Mouse (Mus musculus): ENCODE results near the gene Ssr3. TPM values are rescaled to one million over a fixed set of nuclear protein-coding genes. Genes with fewer than 3 reads are reported as not detected.
"Not testable (repeated sequence)": the region's sequence is repeated elsewhere in the genome, so short reads cannot be mapped to it uniquely, and the experiment has no call there.

Ssr3 gene
- total RNA-seq, 2 experiments from 2014 or later = 82.2 to 89.7 TPM

GRCm38 (mm10) chr3:65396835-65397504 lies 4.5 kb upstream of the Ssr3 start:
- DNase-seq (ENCODE audit: extremely low spot score in 1 of 2, low spot score in 2 of 2) = no peak
- TF ChIP-seq CTCF (IDR thresholded peaks at IDR 0.05) = no peak
- intact Hi-C loops (cut with DNase I) = no loop called here
- no peak overlapping the region for H3K4me3 ChIP-seq
- no peak overlapping the region for H3K27ac ChIP-seq

DNA sequence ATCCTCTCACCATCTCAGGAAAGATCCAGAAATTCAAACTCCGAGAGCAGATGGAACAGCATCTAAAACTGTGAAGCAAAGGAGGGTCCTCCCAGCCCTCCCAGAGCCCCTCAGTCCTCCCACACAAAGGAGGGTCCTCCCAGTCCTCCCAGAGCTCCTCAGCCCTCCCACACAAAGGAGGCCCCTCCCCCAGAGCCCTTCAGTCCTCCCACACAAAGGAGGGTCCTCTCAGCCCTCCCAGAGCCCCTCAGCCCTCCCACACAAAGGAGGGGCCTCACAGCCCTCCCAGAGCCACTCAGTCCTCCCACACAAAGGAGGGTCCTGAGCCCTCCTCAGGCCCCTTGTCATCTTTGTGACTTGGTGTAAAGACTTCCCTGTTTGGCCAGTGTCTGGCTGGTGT lies 2.7 kb upstream of the Ssr3 start:
- DNase-seq (ENCODE audit: extremely low spot score in 1 of 2, low spot score in 2 of 2); intact Hi-C loops (cut with DNase I); H3K4me3 ChIP-seq; H3K27ac ChIP-seq: not testable (repeated sequence)

- H3K27ac ChIP-seq = peak overlapping the region; percentile 85
- H3K4me3 ChIP-seq = peak overlapping the region; percentile 63
- peak in 1 of 2 experiments; percentile 16 for DNase-seq (ENCODE audit: extremely low spot score in 1 of 2, low spot score in 2 of 2)
- intact Hi-C loops (cut with DNase I) = loop anchor here (1.0 to 5.0 kb wide), 3 partner anchors 135 to 545 kb away; no protein-coding TSS in a partner anchor
- TF ChIP-seq CTCF (IDR thresholded peaks at IDR 0.05) = no peak; the same call in none of the 2 replicates
These were observed 521 bp downstream of the Ssr3 start for GRCm38 (mm10) chr3:65391784-65392420.

- no peak for TF ChIP-seq CTCF (IDR thresholded peaks at IDR 0.05)
- Histone ChIP-seq H3K27ac (no peak overlapping the region; the same call in 1 of the 2 replicates), H3K4me3 (peak overlapping the region; percentile 63)
- intact Hi-C loops (cut with DNase I) = loop anchor here (5.0 kb wide), 2 partner anchors 266 to 546 kb away; no protein-coding TSS in a partner anchor
- DNase-seq (ENCODE audit: extremely low spot score in 1 of 2, low spot score in 2 of 2) = no peak
These were observed 1.1 kb downstream of the Ssr3 start for GRCm38 (mm10) chr3:65391222-65391783.

DNA sequence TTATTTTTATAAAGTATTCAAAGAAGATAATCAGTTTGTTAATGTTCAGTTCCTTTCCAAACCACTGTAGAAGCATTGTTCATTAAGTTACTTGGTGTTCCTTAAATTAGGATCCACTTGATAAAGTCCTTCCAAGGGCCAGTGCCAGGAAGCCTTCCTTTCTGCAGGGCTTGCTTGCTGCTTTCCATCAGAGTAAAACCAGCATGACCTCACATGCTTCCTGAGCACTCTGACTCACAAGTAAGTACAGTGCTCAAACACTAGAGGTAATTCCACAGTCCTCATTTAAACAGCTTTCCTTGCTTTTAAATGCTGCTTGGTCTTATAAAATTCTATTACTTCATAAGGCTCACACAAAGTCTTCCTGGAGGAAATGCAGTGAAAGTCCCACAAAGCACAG lies 6.7 kb downstream of the Ssr3 start:
- Histone ChIP-seq H3K4me3 (no peak overlapping the region), H3K27ac (no peak overlapping the region)
- no peak for TF ChIP-seq CTCF (IDR thresholded peaks at IDR 0.05)
- intact Hi-C loops (cut with DNase I) = no loop called here
- DNase-seq (ENCODE audit: extremely low spot score in 1 of 2, low spot score in 2 of 2) = no peak

GRCm38 (mm10) chr3:65384431-65384830 lies 8.0 kb downstream of the Ssr3 start:
- intact Hi-C loops (cut with DNase I) = loop anchor here (5.0 kb wide), 1 partner anchor 478 kb away; no protein-coding TSS in a partner anchor
- no peak for TF ChIP-seq CTCF (IDR thresholded peaks at IDR 0.05)
- no peak for DNase-seq (ENCODE audit: extremely low spot score in 1 of 2, low spot score in 2 of 2)
- H3K4me3 ChIP-seq = no peak overlapping the region
- H3K27ac ChIP-seq = no peak overlapping the region

DNA sequence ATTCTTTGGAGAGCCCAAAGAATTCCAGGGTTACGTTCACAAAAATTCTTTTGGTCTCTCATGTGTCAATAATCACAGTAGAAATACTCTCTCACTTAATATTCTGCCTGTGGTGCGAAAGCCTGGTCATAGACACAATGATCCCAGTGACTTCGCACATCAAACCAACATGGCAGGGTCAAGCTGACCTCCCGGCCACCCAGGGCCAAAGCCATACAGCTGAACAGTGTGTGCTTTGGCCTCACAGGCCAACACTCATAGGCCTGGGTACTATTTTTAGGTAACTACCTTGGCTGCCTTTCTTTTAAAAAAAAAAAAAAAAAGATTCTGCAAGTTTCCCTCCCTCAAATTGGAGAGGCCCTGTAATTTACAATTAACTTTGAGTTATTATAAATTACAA lies 11.3 kb downstream of the Ssr3 start:
- DNase-seq (ENCODE audit: extremely low spot score in 1 of 2, low spot score in 2 of 2) = no peak
- no peak for TF ChIP-seq CTCF (IDR thresholded peaks at IDR 0.05)
- Histone ChIP-seq H3K27ac (no peak overlapping the region), H3K4me3 (no peak overlapping the region)
- intact Hi-C loops (cut with DNase I) = loop anchor here (5.0 kb wide), 1 partner anchor 481 kb away; no protein-coding TSS in a partner anchor

- intact Hi-C loops (cut with DNase I) = loop anchor here (5.0 kb wide), 1 partner anchor 482 kb away; no protein-coding TSS in a partner anchor
- H3K4me3 ChIP-seq = no peak overlapping the region
- H3K27ac ChIP-seq = no peak overlapping the region
- peak; percentile 84 for TF ChIP-seq CTCF (IDR thresholded peaks at IDR 0.05)
- DNase-seq (ENCODE audit: extremely low spot score in 1 of 2, low spot score in 2 of 2) = peak in 1 of 2 experiments; percentile 29
These were observed 12.4 kb downstream of the Ssr3 start for GRCm38 (mm10) chr3:65379884-65380539.

DNA sequence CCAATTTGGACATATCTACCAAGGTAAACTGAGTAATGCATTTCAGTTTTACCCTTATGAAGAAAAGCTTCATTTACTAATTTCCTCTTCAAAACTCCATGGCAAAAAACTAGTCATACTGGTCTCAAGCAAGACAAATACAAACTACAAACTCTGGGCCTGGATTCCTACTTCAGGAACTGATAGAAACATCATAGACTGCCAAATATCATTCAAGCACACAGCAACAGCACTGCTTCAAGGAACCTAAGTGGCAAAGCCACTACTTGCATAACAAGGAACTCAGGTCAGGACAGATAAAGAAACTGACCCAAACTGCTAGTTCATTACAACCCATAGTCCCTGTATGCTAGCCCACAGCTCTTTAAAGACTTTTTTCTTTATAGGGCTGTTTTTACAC lies 13.7 kb downstream of the Ssr3 start:
- TF ChIP-seq CTCF (IDR thresholded peaks at IDR 0.05) = no peak
- no peak overlapping the region for H3K27ac ChIP-seq
- no peak overlapping the region for H3K4me3 ChIP-seq
- DNase-seq (ENCODE audit: extremely low spot score in 1 of 2, low spot score in 2 of 2) = no peak
- intact Hi-C loops (cut with DNase I) = no loop called here

GRCm38 (mm10) chr3:65374729-65375128 lies 17.7 kb downstream of the Ssr3 start:
- Histone ChIP-seq H3K4me3 (no peak overlapping the region), H3K27ac (no peak overlapping the region)
- no peak for DNase-seq (ENCODE audit: extremely low spot score in 1 of 2, low spot score in 2 of 2)
- intact Hi-C loops (cut with DNase I) = no loop called here
- no peak for TF ChIP-seq CTCF (IDR thresholded peaks at IDR 0.05)

GRCm38 (mm10) chr3:65373594-65374182 lies 18.7 kb downstream of the Ssr3 start:
- no peak overlapping the region for H3K4me3 ChIP-seq
- DNase-seq (ENCODE audit: extremely low spot score in 1 of 2, low spot score in 2 of 2) = no peak
- TF ChIP-seq CTCF (IDR thresholded peaks at IDR 0.05) = no peak
- intact Hi-C loops (cut with DNase I) = no loop called here
- no peak overlapping the region for H3K27ac ChIP-seq

Measured in left cerebral cortex, adult 2 months (tissue).